Mouse (Mus musculus) megakaryocyte, embryonic 14.5 days (primary cell): ENCODE measurements around the gene Arsk. TPM values are rescaled to one million over a fixed set of nuclear protein-coding genes. Genes with fewer than 3 reads are reported as not detected.

Source experiments
- H3K27me3 ChIP-seq: replicated peaks from 2 replicates; pipeline ENCODE3; 2012; ENCODE audit warnings: inconsistent platforms
- H3K36me3 ChIP-seq: replicated peaks from 2 replicates; pipeline ENCODE3; 2012; ENCODE audit warnings: low read length, inconsistent platforms, mixed read lengths
- H3K4me1 ChIP-seq: 2 replicates; pipeline ENCODE4 v1.6.1; 2012; ENCODE audit warnings: inconsistent platforms
- H3K4me3 ChIP-seq: replicated peaks from 2 replicates; pipeline ENCODE3; 2012; ENCODE audit warnings: moderate library complexity, mild to moderate bottlenecking, inconsistent platforms
- H3K9me3 ChIP-seq: 2 replicates; pipeline ENCODE4 v1.6.1; 2012; ENCODE audit warnings: inconsistent platforms
- FLI1 ChIP-seq: IDR thresholded peaks from 2 replicates; pipeline ENCODE4 v1.6.1; 2012; ENCODE audit warnings: low read length, inconsistent platforms, mixed read lengths
- GATA1 ChIP-seq: IDR thresholded peaks from 3 replicates; pipeline ENCODE4 v1.6.1; 2012; ENCODE audit warnings: mixed read lengths, low read length, inconsistent platforms, borderline replicate concordance
- polyA plus RNA-seq: library from polyadenylated mRNA; stranded (reverse); fragments of >175 nt; gene quantifications from 2 replicates; pipeline ENCODE4 v1.2.3, GENCODE M21; 2012; ENCODE audit warnings: low replicate concordance; ENCODE audit not compliant: insufficient read depth

Arsk gene
- polyA plus RNA-seq, 1 experiment, result 1.4 TPM

- Histone ChIP-seq H3K27me3 (no peaks in the 10 kb centered on the region), H3K4me1 (peaks cover 3% of the 10 kb centered on the region; the same call in 1 of the 2 replicates), H3K9me3 (no peaks in the 10 kb centered on the region), H3K4me3 (no peak overlapping the region), H3K36me3 (peaks cover 35% of the 10 kb centered on the region)
- TF ChIP-seq FLI1 (no peak), GATA1 (no peak)
Observed at GRCm38 (mm10) chr13:76064363-76064945, 34.0 kb downstream of the Arsk start.

GRCm38 (mm10) chr13:76063548-76063947 is 34.9 kb downstream of the Arsk start:
- no peak for TF ChIP-seq FLI1
- TF ChIP-seq GATA1, result no peak
- peaks cover 3% of the 10 kb centered on the region; the same call in 1 of the 2 replicates for H3K4me1 ChIP-seq
- no peak overlapping the region for H3K4me3 ChIP-seq
- no peaks in the 10 kb centered on the region for H3K9me3 ChIP-seq
- no peaks in the 10 kb centered on the region for H3K27me3 ChIP-seq
- peaks cover 31% of the 10 kb centered on the region for H3K36me3 ChIP-seq

GRCm38 (mm10) chr13:76062569-76062968 is 35.9 kb downstream of the Arsk start:
- peaks cover 3% of the 10 kb centered on the region; the same call in 1 of the 2 replicates for H3K4me1 ChIP-seq
- TF ChIP-seq FLI1 (no peak), GATA1 (no peak)
- H3K27me3 ChIP-seq, result no peaks in the 10 kb centered on the region
- H3K9me3 ChIP-seq, result no peaks in the 10 kb centered on the region
- peaks cover 31% of the 10 kb centered on the region for H3K36me3 ChIP-seq
- H3K4me3 ChIP-seq, result no peak overlapping the region

- H3K9me3 ChIP-seq, result no peaks in the 10 kb centered on the region
- H3K27me3 ChIP-seq, result peaks cover 3% of the 10 kb centered on the region
- H3K4me1 ChIP-seq, result peaks cover 3% of the 10 kb centered on the region; the same call in 1 of the 2 replicates
- peaks cover 31% of the 10 kb centered on the region for H3K36me3 ChIP-seq
- TF ChIP-seq FLI1 (no peak), GATA1 (no peak)
- no peak overlapping the region for H3K4me3 ChIP-seq
Observed at GRCm38 (mm10) chr13:76062126-76062525, 36.3 kb downstream of the Arsk start.

- TF ChIP-seq FLI1, result no peak
- TF ChIP-seq GATA1, result no peak
- peaks cover 13% of the 10 kb centered on the region for H3K36me3 ChIP-seq
- no peaks in the 10 kb centered on the region for H3K9me3 ChIP-seq
- H3K27me3 ChIP-seq, result peaks cover 24% of the 10 kb centered on the region
- no peak overlapping the region for H3K4me3 ChIP-seq
- peaks cover 20% of the 10 kb centered on the region for H3K4me1 ChIP-seq
Observed at GRCm38 (mm10) chr13:76059591-76059990, 38.9 kb downstream of the Arsk start.

GRCm38 (mm10) chr13:76057267-76058069 is 41.0 kb downstream of the Arsk start:
- peaks cover 20% of the 10 kb centered on the region for H3K4me1 ChIP-seq
- no peaks in the 10 kb centered on the region for H3K9me3 ChIP-seq
- no peak for TF ChIP-seq GATA1
- no peak for TF ChIP-seq FLI1
- no peak overlapping the region for H3K4me3 ChIP-seq
- H3K27me3 ChIP-seq, result peaks cover 31% of the 10 kb centered on the region
- peaks cover 4% of the 10 kb centered on the region for H3K36me3 ChIP-seq

GRCm38 (mm10) chr13:76056896-76057266 is 41.6 kb downstream of the Arsk start, which contains the start of gene Gpr150:
Gene Gpr150, minus strand, starts transcription at chr13:76056996.
- H3K4me3 ChIP-seq, result peak within 1 kb of the TSS; percentile 92
- H3K27me3 ChIP-seq, result peaks cover 31% of the 10 kb centered on the region
- H3K4me1 ChIP-seq, result peaks cover 17% of the 10 kb centered on the region
- TF ChIP-seq FLI1, result no peak
- no peak for TF ChIP-seq GATA1
- no peaks in the 10 kb centered on the region for H3K9me3 ChIP-seq
- H3K36me3 ChIP-seq, result no peaks in the 10 kb centered on the region

- peaks cover 17% of the 10 kb centered on the region for H3K4me1 ChIP-seq
- H3K4me3 ChIP-seq, result peak overlapping the region; percentile 92
- TF ChIP-seq FLI1, result no peak
- TF ChIP-seq GATA1, result no peak
- H3K36me3 ChIP-seq, result no peaks in the 10 kb centered on the region
- H3K27me3 ChIP-seq, result peaks cover 31% of the 10 kb centered on the region
- no peaks in the 10 kb centered on the region for H3K9me3 ChIP-seq
Observed at GRCm38 (mm10) chr13:76056261-76056724, 42.2 kb downstream of the Arsk start.

- Histone ChIP-seq H3K4me1 (peaks cover 17% of the 10 kb centered on the region), H3K4me3 (peak overlapping the region; percentile 92), H3K36me3 (no peaks in the 10 kb centered on the region), H3K9me3 (no peaks in the 10 kb centered on the region), H3K27me3 (peaks cover 31% of the 10 kb centered on the region)
- TF ChIP-seq FLI1, result no peak
- no peak for TF ChIP-seq GATA1
Observed at GRCm38 (mm10) chr13:76055391-76056232, 42.8 kb downstream of the Arsk start.

GRCm38 (mm10) chr13:76044971-76045370 is 53.5 kb downstream of the Arsk start:
- peaks cover 32% of the 10 kb centered on the region for H3K4me1 ChIP-seq
- no peak for TF ChIP-seq GATA1
- no peak for TF ChIP-seq FLI1
- H3K4me3 ChIP-seq, result no peak overlapping the region
- H3K9me3 ChIP-seq, result no peaks in the 10 kb centered on the region
- H3K27me3 ChIP-seq, result no peaks in the 10 kb centered on the region
- no peaks in the 10 kb centered on the region for H3K36me3 ChIP-seq
